Mouse (Mus musculus) MN1 (cell line): Measurements from ENCODE around the gene Ifit1.

Experiments used
- DNase-seq: peaks from one replicate; pipeline ENCODE4 v3.0.0-alpha.2; 2016; ENCODE audit warnings: low spot score

Gene Ifit1

GRCm38 (mm10) chr19:34655227-34655805, 14.6 kb downstream of the Ifit1 start:
- DNase-seq, result no peak

DNA sequence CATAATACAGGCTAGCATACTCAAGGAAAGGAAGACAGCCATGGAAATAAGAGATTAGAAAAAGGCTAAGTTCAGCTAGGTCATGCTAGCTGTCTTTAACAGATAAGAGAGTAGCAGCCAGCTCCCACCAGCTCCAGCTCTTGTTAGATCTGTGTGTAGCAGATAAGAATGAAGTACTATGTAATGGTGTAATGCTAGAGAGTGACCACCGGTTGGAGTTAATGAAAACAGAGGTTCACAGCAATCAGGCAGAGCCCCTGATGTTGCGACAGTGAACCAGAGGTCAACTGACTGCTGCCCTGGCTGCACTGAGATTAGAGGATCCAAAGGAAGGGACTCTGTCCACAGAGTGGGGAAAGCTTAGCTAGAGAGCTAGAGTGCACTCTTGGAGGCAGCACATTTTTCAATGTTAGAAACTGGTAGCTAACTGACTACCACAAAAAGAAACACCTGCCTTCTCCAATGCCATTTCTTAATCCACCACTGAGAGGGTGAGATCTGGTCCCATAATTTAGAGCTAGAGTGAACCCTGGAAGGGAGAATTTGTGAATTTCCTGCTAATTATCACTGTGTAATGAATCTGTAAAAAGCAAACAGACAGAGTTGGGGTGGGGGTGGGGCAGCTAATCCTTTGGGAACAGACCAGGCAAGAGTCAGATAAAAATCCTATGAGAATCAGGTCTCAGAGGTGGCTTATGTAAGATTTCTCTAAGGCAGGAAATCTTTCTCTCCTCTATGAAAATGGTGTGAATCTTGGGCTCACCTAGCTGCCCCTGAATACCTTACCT, 16.0 kb downstream of the Ifit1 start:
- no peak for DNase-seq

DNA sequence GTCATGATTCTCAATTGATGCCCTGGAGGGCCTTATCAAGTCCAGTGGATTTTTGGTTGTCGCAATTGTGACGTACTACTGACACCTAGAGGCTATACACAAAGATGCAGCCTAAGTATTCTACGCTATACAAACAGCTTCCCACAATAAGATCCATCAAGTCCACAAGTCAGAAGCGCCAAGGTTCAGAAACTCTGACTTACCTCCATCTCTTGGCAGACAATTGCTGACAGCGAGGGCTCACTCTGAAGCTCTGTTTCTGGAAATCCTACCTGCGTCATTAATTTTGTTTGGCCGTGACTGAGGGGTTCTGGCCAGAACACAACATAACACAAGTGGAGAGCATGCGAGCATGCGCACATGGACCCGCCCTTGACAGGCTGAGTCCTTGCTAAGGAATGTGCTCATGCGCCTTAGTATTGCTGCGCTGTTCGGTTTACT, 21.4 kb downstream of the Ifit1 start:
- DNase-seq, result peak; percentile 35

DNA sequence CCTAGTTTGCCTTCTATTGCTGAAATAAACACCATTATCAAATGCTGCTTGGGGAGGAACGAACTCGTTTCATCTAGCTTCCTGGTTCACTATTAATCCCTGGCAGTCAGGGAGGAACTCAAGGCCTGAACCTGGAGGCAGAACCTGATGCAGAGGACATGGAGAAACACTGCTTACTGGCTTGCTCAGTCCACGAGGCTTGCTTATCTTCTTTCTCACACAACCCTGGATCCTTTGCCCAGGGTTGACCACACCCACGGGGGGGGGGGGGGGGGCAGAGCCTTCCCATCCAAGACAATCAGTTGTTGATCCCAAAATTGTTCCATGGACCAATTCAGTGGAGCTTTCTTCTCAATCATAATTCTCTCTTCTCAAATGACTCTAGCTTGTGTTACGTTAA, 22.1 kb downstream of the Ifit1 start:
- no peak for DNase-seq

DNA sequence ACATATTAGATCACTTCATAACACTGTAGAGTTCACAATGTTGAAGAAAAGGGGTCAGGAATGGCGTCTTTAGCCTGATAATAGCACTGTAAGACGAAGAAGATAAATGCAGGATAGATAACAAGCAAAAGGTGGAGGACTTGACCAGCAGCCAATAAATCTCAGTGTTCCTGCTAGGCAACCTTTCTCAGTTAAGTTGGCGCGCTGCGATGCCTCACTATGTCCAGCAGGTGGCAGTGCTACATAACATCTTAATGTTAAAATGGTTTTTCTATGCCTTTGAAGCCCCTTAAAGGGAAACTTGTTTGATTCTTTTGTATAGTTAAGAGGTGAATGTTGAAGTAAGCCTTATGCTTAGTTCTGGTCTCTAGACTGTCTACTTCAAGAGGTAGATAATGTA, 25.5 kb downstream of the Ifit1 start:
- DNase-seq, result peak; percentile 62

DNA sequence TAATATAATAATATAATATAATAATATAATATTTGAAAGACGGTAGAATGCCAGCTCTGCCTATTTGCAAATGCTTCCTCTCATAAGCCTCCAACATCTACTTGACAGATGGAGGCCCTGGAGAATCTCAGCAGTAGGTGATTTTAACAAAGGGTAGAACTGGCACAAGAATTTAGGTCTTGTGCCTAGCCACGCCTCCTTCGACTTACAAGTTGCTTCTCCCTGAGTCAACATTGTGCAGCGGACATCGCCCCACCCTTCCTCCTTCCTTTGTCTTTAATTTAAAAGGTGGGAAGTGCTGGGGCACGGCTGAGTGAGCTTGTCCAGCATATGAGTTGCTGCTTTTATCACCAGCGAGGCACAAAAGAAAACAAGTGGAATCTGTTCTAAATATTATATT, 32.8 kb downstream of the Ifit1 start:
- DNase-seq, result no peak

- no peak for DNase-seq
Observed at GRCm38 (mm10) chr19:34678428-34678827, 37.8 kb downstream of the Ifit1 start.

- DNase-seq, result peak; percentile 25
Observed at GRCm38 (mm10) chr19:34684857-34685256, 44.2 kb downstream of the Ifit1 start.

- DNase-seq, result no peak
Observed at GRCm38 (mm10) chr19:34685530-34685929, 44.9 kb downstream of the Ifit1 start.

DNA sequence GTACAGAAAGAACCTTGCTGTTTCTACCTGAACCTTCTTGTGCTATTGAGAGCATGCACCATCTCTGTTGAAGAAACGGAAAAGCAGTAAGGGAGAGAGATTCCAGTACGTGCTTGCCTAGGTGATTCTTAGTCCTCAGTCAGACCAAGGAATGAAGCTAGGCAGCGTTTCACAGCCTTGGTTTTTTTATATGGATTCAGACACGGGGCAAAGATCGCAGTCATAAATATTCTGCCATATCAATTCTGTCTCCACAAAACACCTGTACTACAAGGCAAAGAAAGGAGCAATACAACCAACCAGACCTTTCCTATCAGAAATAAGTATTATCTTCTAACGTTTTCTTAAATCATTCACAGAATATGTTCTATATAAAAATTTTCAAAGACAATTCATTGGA, 50.7 kb downstream of the Ifit1 start:
- no peak for DNase-seq

DNA sequence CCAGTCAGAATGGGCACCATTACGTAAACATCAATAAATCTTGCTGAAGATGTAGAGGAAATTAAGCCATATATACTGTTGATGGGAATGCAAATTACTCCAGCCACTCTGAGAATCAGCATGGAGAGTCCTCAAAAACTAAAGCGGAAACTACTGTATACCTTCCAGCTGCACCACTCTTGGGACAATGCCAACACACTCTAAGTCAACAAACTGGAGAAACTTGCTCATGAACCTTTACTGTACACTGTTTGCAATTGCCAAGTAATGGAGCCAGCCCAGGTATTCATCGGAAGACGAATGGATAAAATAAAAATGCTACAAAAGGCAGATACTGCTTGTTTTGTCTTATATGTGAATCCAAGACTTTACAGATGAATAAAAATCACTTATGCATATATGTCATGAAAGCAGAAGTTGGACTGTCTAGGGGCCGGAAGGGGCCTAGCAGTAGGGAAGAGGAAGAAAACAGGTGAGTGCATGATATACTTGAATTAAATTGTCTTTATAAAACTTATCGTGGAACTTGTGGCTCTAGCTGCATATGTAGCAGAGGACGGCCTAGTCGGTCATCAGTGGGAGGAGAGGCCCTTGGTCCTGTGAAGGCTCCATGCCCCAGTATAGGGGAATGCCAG, 55.8 kb downstream of the Ifit1 start:
- DNase-seq, result no peak

DNA sequence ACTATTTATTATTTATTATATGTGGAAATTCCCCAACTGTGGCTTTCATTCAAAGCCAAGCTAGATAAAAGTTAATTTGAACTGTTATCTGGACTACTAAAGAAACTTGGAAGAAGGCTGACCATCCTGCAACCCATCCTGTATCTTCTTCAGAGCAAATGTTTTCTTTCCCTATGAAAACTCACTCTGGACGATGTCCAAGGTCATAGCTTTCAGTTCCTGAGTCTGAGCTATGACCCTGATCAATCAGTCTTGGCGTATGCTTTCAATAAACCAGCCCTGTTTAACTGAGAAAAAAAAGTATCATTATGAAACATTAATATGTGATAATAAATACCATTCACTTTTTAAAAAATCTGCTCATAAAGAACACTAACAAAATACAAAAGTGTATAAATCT, 56.8 kb downstream of the Ifit1 start:
- DNase-seq, result no peak

- DNase-seq, result no peak
Observed at GRCm38 (mm10) chr19:34698432-34698831, 57.8 kb downstream of the Ifit1 start.

GRCm38 (mm10) chr19:34698852-34699251, 58.2 kb downstream of the Ifit1 start:
- DNase-seq, result no peak

DNA sequence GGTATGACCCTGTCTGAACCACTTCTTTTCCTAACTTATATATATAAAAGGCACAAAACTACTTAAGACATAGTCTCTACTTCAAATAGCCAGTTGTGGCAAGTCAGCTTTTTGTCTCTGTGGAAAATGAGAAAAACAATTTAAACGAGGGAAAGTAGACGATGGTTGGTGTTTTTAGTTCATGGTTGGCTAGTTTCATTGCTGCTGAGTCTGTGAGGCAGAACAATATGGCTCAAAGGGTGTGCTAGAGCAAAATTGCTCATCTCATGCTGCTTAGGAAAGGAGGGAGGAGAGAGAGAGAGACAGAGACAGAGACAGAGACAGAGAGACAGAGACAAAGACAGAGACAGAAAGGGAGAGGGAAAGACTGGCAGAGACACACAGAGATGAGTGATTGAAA, 58.6 kb downstream of the Ifit1 start:
- DNase-seq, result no peak
